Mouse (Mus musculus) gastrocnemius, postnatal 25 days (tissue): ENCODE data around the gene Hnrnph1. TPM values are rescaled to one million over a fixed set of nuclear protein-coding genes. Genes with fewer than 3 reads are reported as not detected.

ENCODE experiments used
- DNase-seq: peaks from one replicate; pipeline ENCODE4 v3.0.0; 2022
- microRNA-seq, 2 experiments: library from miRNA; unstranded; fragments of <30 nt; microRNA quantifications; one replicate each; pipeline ENCODE4 v1.2.0; 2021; ENCODE audit warnings: borderline replicate concordance in 2 of 2
- total RNA-seq, 2 experiments: library from RNA; stranded (reverse); gene quantifications; 1 replicate in 1 of 2; 2 replicates in 1 of 2; pipeline ENCODE4 v1.2.3; 2021

Hnrnph1 gene
- total RNA-seq, 2 experiments from 2014 or later = 79.5 to 83.6 TPM

- DNase-seq = peak; percentile 7
These were observed 26.7 kb downstream of the Hnrnph1 start for GRCm38 (mm10) chr11:50403367-50404014.

GRCm38 (mm10) chr11:50407235-50407634 is 30.4 kb downstream of the Hnrnph1 start:
- no peak for DNase-seq

GRCm38 (mm10) chr11:50415563-50416241 is 38.9 kb downstream of the Hnrnph1 start:
- no peak for DNase-seq

GRCm38 (mm10) chr11:50417856-50418255 is 41.1 kb downstream of the Hnrnph1 start:
- no peak for DNase-seq

GRCm38 (mm10) chr11:50421461-50421860 is 44.7 kb downstream of the Hnrnph1 start:
- DNase-seq = no peak

GRCm38 (mm10) chr11:50421934-50422780 is 45.4 kb downstream of the Hnrnph1 start:
- no peak for DNase-seq

- no peak for DNase-seq
These were observed 49.3 kb downstream of the Hnrnph1 start for GRCm38 (mm10) chr11:50426056-50426455.

GRCm38 (mm10) chr11:50430277-50431133 is 53.7 kb downstream of the Hnrnph1 start, which contains the start of gene Rufy1:
Gene Rufy1 (minus strand): TSS chr11:50431125.
- DNase-seq = peak; percentile 84

- DNase-seq = no peak
These were observed 54.6 kb downstream of the Hnrnph1 start for GRCm38 (mm10) chr11:50431134-50432068.

GRCm38 (mm10) chr11:50432069-50432440 is 55.3 kb downstream of the Hnrnph1 start:
- DNase-seq = no peak

GRCm38 (mm10) chr11:50432896-50433295 is 56.1 kb downstream of the Hnrnph1 start:
- DNase-seq = no peak

Small RNAs within 50 kb of the gene (microRNA-seq; reads per million reads assigned to microRNA genes)
- gene Mir804 = 0 reads per million in 2 experiments

Other genes starting within 250 kb of the Hnrnph1 start
- gene Tbc1d9b, start 245.6 kb upstream of the Hnrnph1 start, total RNA-seq = 10 to 100 TPM; 19.8 to 27.3 TPM
- 1 to 10 TPM; 2.8 TPM for gene Mrnip, start 202.5 kb upstream of the Hnrnph1 start, total RNA-seq
- 100 to 1,000 TPM; 335 to 433 TPM for gene Sqstm1, start 166.2 kb upstream of the Hnrnph1 start, total RNA-seq
- 10 to 100 TPM; 27.6 to 38.9 TPM for gene Mgat4b, start 166.1 kb upstream of the Hnrnph1 start, total RNA-seq
- 1 to 10 TPM; 2.9 to 3.7 TPM for gene Ltc4s, start 138.4 kb upstream of the Hnrnph1 start, total RNA-seq
- gene Maml1, start 84.7 kb upstream of the Hnrnph1 start, total RNA-seq = 1 to 10 TPM; 5.1 to 5.8 TPM
- gene Canx, start 51.3 kb upstream of the Hnrnph1 start, total RNA-seq = 100 to 1,000 TPM in 1 of 2 experiments, 10 to 100 TPM in 1; 98.6 to 108 TPM
- not detected for gene Cby3, start 22.5 kb upstream of the Hnrnph1 start, total RNA-seq
- gene Rufy1, start 54.1 kb downstream of the Hnrnph1 start, total RNA-seq = 10 to 100 TPM; 17.9 to 21.6 TPM
- 10 to 100 TPM; 15.1 to 16.4 TPM for gene Adamts2, start 225.1 kb downstream of the Hnrnph1 start, total RNA-seq